Mouse (Mus musculus) liver, embryonic 14.5 days (tissue): ENCODE measurements around the gene Emx2. TPM values are rescaled to one million over a fixed set of nuclear protein-coding genes. Genes with fewer than 3 reads are reported as not detected.

Experiments used
- ATAC-seq: fragments of 200-750 bp; cut with Nextera tagmentation; 2 replicates; pipeline ENCODE4 v1.8.0; 2017; ENCODE audit warnings: moderate number of reproducible peaks, mild to moderate bottlenecking, moderate library complexity; ENCODE audit not compliant: insufficient read depth
- DNase-seq, 3 experiments: peaks; one replicate each; pipeline ENCODE4 v3.0.0-alpha.2; 2012 to 2013; ENCODE audit warnings: low read depth in 3 of 3, low spot score in 3 of 3
- H3K27ac ChIP-seq: fragments of 300-500 bp; sonication (generic); 2 replicates; pipeline ENCODE4 v1.5.1; 2014; ENCODE audit warnings: moderate library complexity, mild to moderate bottlenecking, control low read depth, inconsistent platforms
- H3K27me3 ChIP-seq: fragments of 300-500 bp; sonication (generic); 2 replicates; pipeline ENCODE4 v1.6.1; 2014; ENCODE audit warnings: mild to moderate bottlenecking, low read length, moderate library complexity; ENCODE audit not compliant: control insufficient read depth, insufficient read depth
- H3K36me3 ChIP-seq: fragments of 300-500 bp; sonication (generic); replicated peaks from 2 replicates; pipeline ENCODE4 v1.6.1; 2014; ENCODE audit warnings: low read depth; ENCODE audit not compliant: control insufficient read depth, insufficient read depth
- H3K4me1 ChIP-seq, 2 experiments: fragments of 200-500 bp in 1 of 2; fragments of 300-500 bp in 1 of 2; sonication (generic) in 1 of 2; replicated peaks; 2 replicates each; pipeline ENCODE4 v1.6.1; 2012 to 2014; ENCODE audit warnings: antibody characterized with exemption in 1 of 2, inconsistent platforms in 1 of 2, low read length in 1 of 2; ENCODE audit not compliant: control insufficient read depth in 2 of 2, insufficient read depth in 2 of 2
- H3K4me2 ChIP-seq: fragments of 300-500 bp; sonication (generic); 2 replicates; pipeline ENCODE4 v1.6.1; 2014; ENCODE audit warnings: low read depth, mild to moderate bottlenecking, control low read depth, moderate library complexity
- H3K4me3 ChIP-seq, 2 experiments: fragments of 200-500 bp in 1 of 2; fragments of 300-500 bp in 1 of 2; sonication (generic) in 1 of 2; 2 replicates each; pipeline ENCODE4 v1.5.1; 2012 to 2014; ENCODE audit warnings: low read depth in 2 of 2, low read length in 2 of 2, mild to moderate bottlenecking in 2 of 2, control low read depth in 1 of 2, inconsistent platforms in 1 of 2, moderate library complexity in 1 of 2; ENCODE audit not compliant: insufficient read depth in 1 of 2
- H3K9ac ChIP-seq: fragments of 300-500 bp; sonication (generic); replicated peaks from 2 replicates; pipeline ENCODE4 v1.6.1; 2014; ENCODE audit warnings: mild to moderate bottlenecking, control low read depth, moderate library complexity
- H3K9me3 ChIP-seq: fragments of 300-500 bp; sonication (generic); 2 replicates; pipeline ENCODE4 v1.6.1; 2016; ENCODE audit warnings: low read length, mixed read lengths; ENCODE audit not compliant: control insufficient read depth
- CTCF ChIP-seq: IDR thresholded peaks from 2 replicates; pipeline ENCODE4 v1.5.1; 2016; ENCODE audit warnings: antibody characterized with exemption, low read depth, control low read depth
- EP300 ChIP-seq: IDR thresholded peaks from 2 replicates; pipeline ENCODE4 v1.6.1; 2016; ENCODE audit warnings: antibody characterized with exemption, low read depth
- WGBS: fragments of 180-500 bp; shearing (Covaris S2); extraction: QIAGEN DNeasy Blood & Tissue Kit; methylation state at CpG from one replicate; pipeline ENCODE4 v1.1.7; 2014; ENCODE audit not compliant: insufficient replicate concordance; 5-methylcytosine and 5-hydroxymethylcytosine counted together
- polyA plus RNA-seq, 2 experiments: library from polyadenylated mRNA; depleted of rRNA in 1 of 2; stranded (reverse) in 1 of 2; unstranded in 1 of 2; fragments of >200 nt; fragmentation: Nextera tagmentation in 1 of 2; extraction: Ambion mirVana in 1 of 2; gene quantifications; 2 replicates each; pipeline versions ENCODE4 v1.2.1 to v1.2.3; 2012 to 2014

Gene Emx2
- polyA plus RNA-seq, 2 experiments = 0.01 TPM; not detected in 1

DNA sequence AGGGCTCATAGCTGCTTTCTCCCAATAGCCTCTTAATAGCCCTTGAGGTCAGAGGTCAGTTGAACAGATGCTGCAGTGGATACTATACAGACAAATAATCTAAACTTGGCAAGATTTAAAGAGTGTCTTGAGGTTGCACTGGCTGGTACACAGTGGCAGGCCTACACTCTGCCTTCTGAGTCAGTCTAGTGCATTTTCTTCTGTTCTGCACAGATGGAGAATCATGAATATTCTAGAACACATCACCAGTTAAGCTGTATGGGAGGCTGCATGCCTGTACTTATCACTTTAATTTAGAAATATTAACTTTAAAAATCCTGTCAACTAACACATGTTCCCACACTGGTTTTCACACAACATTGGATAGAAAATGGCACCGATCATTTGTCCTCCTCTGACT, 34.1 kb downstream of the Emx2 start:
- H3K4me3 ChIP-seq = no peak overlapping the region
- no peaks in the 10 kb centered on the region for H3K4me1 ChIP-seq
- H3K9ac ChIP-seq = no peak overlapping the region
- no peak overlapping the region for H3K4me2 ChIP-seq
- H3K36me3 ChIP-seq = no peaks in the 10 kb centered on the region
- TF ChIP-seq EP300 (no peak), CTCF (no peak)
- ATAC-seq (no peak), DNase-seq (no peak)
- H3K9me3 ChIP-seq = no peaks in the 10 kb centered on the region
- no peak overlapping the region for H3K27ac ChIP-seq
- 67% methylated on average over 1 of the region's 1 CpGs for WGBS
- no peaks in the 10 kb centered on the region for H3K27me3 ChIP-seq

DNA sequence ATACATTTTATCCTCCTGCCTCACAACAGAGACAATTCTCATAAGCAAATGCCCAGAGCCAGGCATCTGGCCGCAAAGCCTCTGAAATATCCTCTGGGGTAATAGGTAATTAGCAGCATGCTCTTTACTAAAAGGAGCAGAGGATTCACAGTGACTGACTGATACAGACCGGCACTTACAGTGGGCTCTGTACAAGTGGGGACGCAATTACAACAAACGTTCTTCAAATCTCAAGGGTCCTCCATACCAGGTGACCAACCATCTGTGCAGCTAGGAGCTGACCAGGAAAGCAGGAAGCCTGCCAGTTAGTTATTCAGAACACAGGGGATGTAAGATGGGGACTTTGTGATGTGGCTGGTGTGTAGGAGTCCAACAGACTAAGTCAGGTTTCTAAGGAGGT, 38.7 kb downstream of the Emx2 start:
- H3K9ac ChIP-seq = no peak overlapping the region
- H3K27me3 ChIP-seq = no peaks in the 10 kb centered on the region
- WGBS = 73% methylated on average over 4 of the region's 4 CpGs
- ATAC-seq (no peak), DNase-seq (no peak)
- H3K4me1 ChIP-seq = no peaks in the 10 kb centered on the region
- H3K27ac ChIP-seq = no peak overlapping the region
- no peak overlapping the region for H3K4me3 ChIP-seq
- H3K9me3 ChIP-seq = no peaks in the 10 kb centered on the region
- TF ChIP-seq EP300 = no peak
- TF ChIP-seq CTCF = no peak
- H3K4me2 ChIP-seq = no peak overlapping the region
- H3K36me3 ChIP-seq = no peaks in the 10 kb centered on the region

DNA sequence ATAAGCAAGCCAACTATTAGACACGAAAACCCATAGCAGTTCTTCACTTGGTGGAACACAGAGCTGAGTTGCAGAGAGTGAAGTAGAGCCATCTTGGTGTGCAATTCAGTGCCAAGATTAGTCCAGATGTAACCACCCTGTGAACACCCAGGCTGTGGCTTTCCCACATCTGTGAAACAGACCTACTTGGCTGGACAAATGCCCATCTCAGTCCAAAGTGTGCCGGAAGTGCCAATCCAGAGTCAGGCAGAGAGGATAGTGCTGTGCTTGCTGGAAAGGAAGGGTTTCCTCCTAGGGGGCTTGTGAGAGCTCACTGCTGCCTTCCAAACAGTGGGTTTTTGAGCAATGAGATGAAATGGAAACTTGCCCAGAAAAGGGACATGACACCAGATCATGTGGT, 50.7 kb downstream of the Emx2 start:
- H3K4me1 ChIP-seq = no peaks in the 10 kb centered on the region
- TF ChIP-seq EP300 (no peak), CTCF (no peak)
- H3K9ac ChIP-seq = no peak overlapping the region
- H3K36me3 ChIP-seq = no peaks in the 10 kb centered on the region
- H3K27ac ChIP-seq = no peak overlapping the region
- WGBS = 58% methylated on average over 2 of the region's 2 CpGs
- H3K27me3 ChIP-seq = no peaks in the 10 kb centered on the region
- ATAC-seq (no peak), DNase-seq (no peak)
- no peaks in the 10 kb centered on the region for H3K9me3 ChIP-seq
- H3K4me2 ChIP-seq = no peak overlapping the region
- H3K4me3 ChIP-seq = no peak overlapping the region

DNA sequence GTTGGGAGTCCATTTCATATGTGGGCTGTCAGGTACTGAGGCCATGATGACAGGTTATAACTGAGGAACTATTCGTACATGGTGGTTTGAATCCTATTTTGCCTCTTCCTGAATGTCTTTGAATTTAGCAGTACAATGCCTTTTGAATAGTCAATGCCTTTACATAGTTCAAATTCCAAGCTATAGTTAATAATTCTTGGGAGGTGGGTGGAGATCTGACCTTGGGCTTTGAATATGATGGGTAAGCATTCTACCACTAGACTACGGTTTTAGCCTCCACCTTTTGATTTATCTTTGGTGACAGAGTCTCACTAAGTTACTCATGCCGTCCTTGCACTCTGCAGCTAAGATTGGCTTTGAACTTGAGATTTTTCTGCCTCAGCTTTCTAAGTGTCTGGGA, 55.0 kb downstream of the Emx2 start:
- Histone ChIP-seq H3K9me3 (no peaks in the 10 kb centered on the region), H3K9ac (no peak overlapping the region), H3K4me1 (no peaks in the 10 kb centered on the region), H3K4me2 (no peak overlapping the region), H3K4me3 (no peak overlapping the region), H3K36me3 (no peaks in the 10 kb centered on the region), H3K27me3 (no peaks in the 10 kb centered on the region), H3K27ac (no peak overlapping the region)
- ATAC-seq (no peak), DNase-seq (no peak)
- TF ChIP-seq EP300 = no peak
- TF ChIP-seq CTCF = no peak
- 64% methylated on average over 3 of the region's 3 CpGs for WGBS

Other genes with a start within 250 kb of the Emx2 start
- not detected in 2 replicates for gene Kcnk18, start 239.2 kb upstream of the Emx2 start, polyA plus RNA-seq (2012; rRNA removed)
- not detected in 2 replicates for gene Kcnk18, start 239.2 kb upstream of the Emx2 start, polyA plus RNA-seq (2014; fragmentation: Nextera tagmentation; extraction: Ambion mirVana)
- 0.55 and 0.75 TPM in 2 replicates for gene Slc18a2, start 197.5 kb upstream of the Emx2 start, polyA plus RNA-seq (2012; rRNA removed)
- gene Slc18a2, start 197.5 kb upstream of the Emx2 start, polyA plus RNA-seq (2014; fragmentation: Nextera tagmentation; extraction: Ambion mirVana) = 2.1 and 2.4 TPM in 2 replicates
- 113 and 165 TPM in 2 replicates for gene Rps12-ps3, start 136.1 kb upstream of the Emx2 start, polyA plus RNA-seq (2012; rRNA removed)
- 31.8 and 35.3 TPM in 2 replicates for gene Rps12-ps3, start 136.1 kb upstream of the Emx2 start, polyA plus RNA-seq (2014; fragmentation: Nextera tagmentation; extraction: Ambion mirVana)
- gene Pdzd8, start 112.6 kb upstream of the Emx2 start, polyA plus RNA-seq (2012; rRNA removed) = 2.8 and 4.0 TPM in 2 replicates
- 4.7 and 5.5 TPM in 2 replicates for gene Pdzd8, start 112.6 kb upstream of the Emx2 start, polyA plus RNA-seq (2014; fragmentation: Nextera tagmentation; extraction: Ambion mirVana)